Mouse (Mus musculus): Measurements from ENCODE around the gene Lce1m. TPM values are rescaled to one million over a fixed set of nuclear protein-coding genes. Genes with fewer than 3 reads are reported as not detected.
"Not testable (repeated sequence)": the region's sequence is repeated elsewhere in the genome, so short reads cannot be mapped to it uniquely, and the experiment has no call there.

The Lce1m gene
- polyA plus RNA-seq (2016; fragmentation: Nextera tagmentation; extraction: Ambion mirVana): not detected in 2 replicates

DNA sequence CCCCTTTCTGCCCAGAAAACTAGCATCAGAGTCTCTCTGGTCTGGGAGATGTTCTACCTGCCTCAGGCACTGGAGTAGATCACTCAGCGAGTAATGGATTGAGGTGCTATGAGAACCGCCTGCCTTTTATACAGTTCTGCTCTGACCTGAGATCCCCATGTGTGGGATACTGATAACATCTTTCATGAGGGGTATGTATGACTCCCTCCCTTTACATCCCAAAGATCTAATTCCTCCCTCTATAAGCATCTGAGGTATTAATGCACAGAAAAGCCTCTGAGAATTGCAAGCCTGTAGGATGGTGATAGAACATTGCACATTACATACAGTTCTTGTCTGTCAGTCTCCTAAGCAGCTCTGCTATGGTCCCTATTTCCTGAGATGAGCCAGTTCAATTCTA is at the start of gene Lce1m:
TSS of gene Lce1m (minus strand) at position 101 of the 400 bp plus-strand sequence.
- no peak for ATAC-seq (ENCODE audit: low FRiP score, low read depth)
- H3K36me3 ChIP-seq: no peaks in the 10 kb centered on the region

DNA sequence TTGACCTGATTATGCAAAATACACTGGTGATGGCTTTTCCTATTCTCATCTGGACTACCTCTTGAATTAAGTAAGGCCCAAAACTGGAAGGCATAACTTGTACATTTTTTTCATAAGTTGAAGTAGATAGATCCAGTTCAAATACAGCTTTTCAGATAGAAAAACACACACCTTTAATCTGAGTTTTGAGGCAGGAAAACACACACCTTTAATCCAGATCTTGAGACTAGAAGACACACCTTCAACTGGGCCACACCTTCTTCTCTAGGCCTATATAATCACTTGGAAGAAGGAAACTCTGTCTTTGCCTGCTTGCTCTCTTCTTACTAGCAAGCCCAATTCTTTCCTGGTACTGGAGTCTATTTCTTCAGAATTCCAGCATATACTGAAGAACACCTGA is 49.7 kb upstream of the Lce1m start, which contains the start of gene Gm4858:
TSS of gene Gm4858 (plus strand) at position 301 of the 400 bp plus-strand sequence.
- not testable (repeated sequence) for H3K27ac ChIP-seq (replicated peaks); H3K9me3 ChIP-seq; H3K4me1 ChIP-seq; H3K36me3 ChIP-seq; H3K9ac ChIP-seq (replicated peaks); H3K4me2 ChIP-seq (replicated peaks); H3K4me3 ChIP-seq; H3K27me3 ChIP-seq; ATAC-seq (ENCODE audit: low FRiP score, low read depth)

More for the DNA sequence above, at the start of gene Lce1m:
- H3K27me3 ChIP-seq: peaks cover 5% of the 10 kb centered on the region; the same call in 1 of the 2 replicates
- no peaks in the 10 kb centered on the region for H3K9me3 ChIP-seq
- H3K4me1 ChIP-seq: peaks cover 12% of the 10 kb centered on the region
- WGBS: 87% methylated on average over 2 of the region's 2 CpGs
- H3K4me2 ChIP-seq (replicated peaks): no peak within 1 kb of the TSS
- no peak within 1 kb of the TSS for H3K27ac ChIP-seq (replicated peaks)
- no peak within 1 kb of the TSS for H3K9ac ChIP-seq (replicated peaks)
- no peak within 1 kb of the TSS for H3K4me3 ChIP-seq

DNA sequence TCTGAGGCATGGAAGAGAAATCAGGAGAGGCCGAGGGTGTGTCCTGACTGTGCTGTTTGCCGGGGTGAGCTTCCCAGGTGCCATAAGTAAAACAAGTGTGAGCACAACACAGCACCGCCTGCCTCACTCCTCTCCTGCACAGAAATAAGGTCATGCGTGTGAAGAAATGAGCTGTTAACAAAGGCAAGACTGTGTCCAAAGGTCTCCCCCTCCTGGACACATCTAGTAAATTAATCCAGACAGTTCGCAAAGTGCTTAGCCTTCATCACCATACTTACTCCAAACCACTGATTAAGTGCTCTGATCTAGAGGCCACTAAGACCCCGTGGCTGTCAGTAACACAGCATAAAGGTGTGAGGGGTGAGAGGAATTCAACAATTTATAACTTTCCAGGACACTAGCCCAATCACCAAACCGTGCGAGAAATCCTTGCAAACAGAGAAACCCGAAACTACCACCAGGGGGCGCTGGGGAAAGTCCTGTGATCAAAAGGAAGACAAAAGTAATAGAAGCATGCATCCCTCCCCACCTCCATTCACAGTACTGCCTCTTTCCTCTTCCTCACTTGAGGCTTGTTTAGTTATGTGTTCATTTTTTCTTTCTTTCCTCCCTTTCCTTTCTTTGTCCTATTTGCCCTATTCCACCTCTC is 34.1 kb upstream of the Lce1m start:
- Histone ChIP-seq H3K27ac (replicated peaks) (no peak overlapping the region), H3K36me3 (no peaks in the 10 kb centered on the region), H3K9me3 (no peaks in the 10 kb centered on the region), H3K4me1 (no peaks in the 10 kb centered on the region), H3K9ac (replicated peaks) (no peak overlapping the region), H3K27me3 (no peaks in the 10 kb centered on the region), H3K4me2 (replicated peaks) (no peak overlapping the region), H3K4me3 (no peak overlapping the region)
- 56% methylated on average over 10 of the region's 10 CpGs for WGBS
- no peak for ATAC-seq (ENCODE audit: low FRiP score, low read depth)

DNA sequence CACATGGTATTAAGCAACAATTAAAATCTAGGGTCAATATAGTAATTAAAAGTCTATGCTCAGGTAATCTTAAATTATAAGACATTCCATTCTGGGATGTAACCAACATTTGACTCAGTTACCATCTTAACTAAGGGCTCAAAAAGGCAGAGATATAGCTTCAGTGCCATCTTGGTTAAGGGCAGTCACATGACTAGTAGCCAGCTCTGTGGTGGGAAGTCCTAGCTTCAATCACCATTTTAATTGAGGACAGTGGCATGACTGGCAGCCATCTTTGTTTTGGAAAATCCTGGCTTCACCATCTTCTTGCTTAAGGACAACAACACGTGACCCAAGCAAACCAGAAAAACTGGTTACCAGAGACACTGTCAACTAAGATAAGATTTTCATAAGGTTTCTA is 31.3 kb upstream of the Lce1m start:
- Histone ChIP-seq H3K27me3 (no peaks in the 10 kb centered on the region), H3K4me2 (replicated peaks) (no peak overlapping the region), H3K9me3 (no peaks in the 10 kb centered on the region), H3K36me3 (no peaks in the 10 kb centered on the region), H3K9ac (replicated peaks) (no peak overlapping the region), H3K27ac (replicated peaks) (no peak overlapping the region), H3K4me1 (no peaks in the 10 kb centered on the region), H3K4me3 (no peak overlapping the region)
- 87% methylated on average over 1 of the region's 1 CpGs for WGBS
- no peak for ATAC-seq (ENCODE audit: low FRiP score, low read depth)

DNA sequence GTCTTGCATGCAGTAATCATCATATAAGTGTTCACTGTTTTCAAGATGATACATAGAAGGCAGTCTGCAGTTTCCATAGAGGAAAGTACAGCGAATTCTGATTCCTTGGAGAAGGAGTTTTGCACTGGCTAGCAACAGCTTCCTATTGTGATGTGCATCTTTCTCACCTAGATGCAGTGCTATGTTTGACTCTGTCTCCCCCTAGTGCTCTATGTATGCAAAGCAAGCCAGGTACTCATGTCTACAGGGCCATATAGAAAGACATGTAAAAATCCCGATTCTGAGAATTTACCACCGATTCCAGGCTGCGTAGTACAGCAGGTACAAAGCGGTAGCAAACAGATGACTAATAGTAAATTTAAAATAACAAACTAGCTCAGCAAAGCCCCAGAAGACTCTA is 12.6 kb upstream of the Lce1m start:
- Histone ChIP-seq H3K27ac (replicated peaks) (no peak overlapping the region), H3K4me2 (replicated peaks) (no peak overlapping the region), H3K4me3 (no peak overlapping the region), H3K4me1 (no peaks in the 10 kb centered on the region), H3K9ac (replicated peaks) (no peak overlapping the region), H3K36me3 (no peaks in the 10 kb centered on the region), H3K9me3 (no peaks in the 10 kb centered on the region), H3K27me3 (no peaks in the 10 kb centered on the region)
- WGBS: 54% methylated on average over 5 of the region's 5 CpGs
- peak; percentile 91 for ATAC-seq (ENCODE audit: low FRiP score, low read depth)

DNA sequence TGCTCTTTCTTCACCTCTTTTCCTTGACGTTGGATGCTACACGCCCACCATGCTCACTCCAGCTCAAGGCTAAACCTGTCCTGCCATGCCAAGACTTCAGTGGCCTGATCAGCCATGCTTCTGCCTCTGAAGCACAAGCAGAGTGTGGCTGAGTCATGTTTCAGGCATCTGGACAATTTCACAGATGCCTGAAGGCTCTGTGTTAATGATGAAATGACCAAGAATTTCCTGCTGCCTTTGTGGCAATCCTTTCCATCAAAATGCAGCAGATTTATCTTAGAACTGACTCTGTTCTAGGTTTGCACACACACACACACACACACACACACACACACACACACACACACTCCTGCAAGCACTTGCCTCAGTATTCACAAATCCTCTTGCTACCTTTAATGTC is 6.6 kb upstream of the Lce1m start:
- H3K27ac ChIP-seq (replicated peaks): no peak overlapping the region
- no peaks in the 10 kb centered on the region for H3K36me3 ChIP-seq
- ATAC-seq (ENCODE audit: low FRiP score, low read depth): no peak
- H3K9ac ChIP-seq (replicated peaks): no peak overlapping the region
- no peaks in the 10 kb centered on the region for H3K9me3 ChIP-seq
- H3K4me3 ChIP-seq: no peak overlapping the region
- no peaks in the 10 kb centered on the region for H3K4me1 ChIP-seq
- H3K4me2 ChIP-seq (replicated peaks): no peak overlapping the region
- 89% methylated on average over 2 of the region's 2 CpGs for WGBS
- no peaks in the 10 kb centered on the region for H3K27me3 ChIP-seq

DNA sequence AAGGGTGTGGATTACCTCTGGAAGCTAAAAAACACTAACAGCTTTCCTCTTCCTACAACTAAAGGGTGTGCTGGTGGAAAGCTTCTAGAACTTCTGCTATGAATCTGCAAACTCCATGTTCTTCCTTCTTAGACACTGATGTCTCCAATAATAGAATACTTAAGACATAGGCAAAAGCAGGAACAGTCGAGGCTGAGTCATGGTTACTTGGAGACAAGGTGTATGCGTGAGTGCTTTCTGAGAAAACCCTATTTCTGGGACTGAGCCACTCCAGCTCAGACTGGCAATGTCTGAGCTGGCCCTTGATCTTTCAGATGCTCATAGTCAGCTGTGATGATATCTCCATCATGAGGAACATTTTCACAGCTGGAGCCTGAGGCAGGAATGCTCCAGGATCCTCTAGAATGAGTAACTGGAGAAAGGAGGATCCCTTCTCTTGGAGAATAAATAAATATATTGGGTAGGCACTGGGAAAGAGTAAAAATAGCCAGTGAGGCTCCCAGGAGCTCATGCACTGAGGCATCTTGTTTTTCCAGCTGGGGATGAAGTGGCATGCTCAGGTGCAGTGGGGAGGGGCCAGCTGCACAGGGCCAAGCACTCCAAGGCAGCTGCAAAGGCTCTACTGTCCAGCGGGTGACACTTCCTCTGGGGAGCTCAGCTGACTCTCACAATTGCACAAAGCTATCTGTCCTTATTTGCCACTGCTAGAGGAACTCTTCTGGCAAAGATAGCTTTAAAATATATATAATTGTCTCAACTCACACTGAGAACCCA is 4.7 kb upstream of the Lce1m start:
- no peak overlapping the region for H3K9ac ChIP-seq (replicated peaks)
- no peak for ATAC-seq (ENCODE audit: low FRiP score, low read depth)

DNA sequence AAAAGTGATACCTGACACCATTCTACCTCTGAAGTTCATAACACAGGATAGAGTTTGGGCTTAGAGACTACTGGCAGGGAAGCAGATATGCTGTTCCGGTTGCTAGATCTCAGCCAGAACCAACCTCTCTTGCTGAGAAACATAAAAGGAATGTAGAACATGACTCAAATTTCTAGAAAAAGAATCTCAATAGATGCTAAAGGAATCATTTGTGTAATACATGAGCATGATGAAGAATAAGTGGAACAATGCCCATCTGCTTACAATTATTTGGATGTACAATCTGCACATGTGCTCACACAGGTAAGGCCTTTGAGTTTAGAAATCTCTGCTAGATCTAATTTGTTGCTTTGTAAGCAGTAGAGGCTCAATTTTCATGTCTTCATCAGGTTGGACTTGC is 2.3 kb upstream of the Lce1m start:
- no peak overlapping the region for H3K4me2 ChIP-seq (replicated peaks)
- no peaks in the 10 kb centered on the region for H3K9me3 ChIP-seq
- H3K27ac ChIP-seq (replicated peaks): no peak overlapping the region
- peaks cover 5% of the 10 kb centered on the region; the same call in 1 of the 2 replicates for H3K27me3 ChIP-seq
- H3K4me1 ChIP-seq: no peaks in the 10 kb centered on the region
- WGBS: 86% methylated on average over 1 of the region's 1 CpGs
- no peaks in the 10 kb centered on the region for H3K36me3 ChIP-seq
- H3K4me3 ChIP-seq: no peak overlapping the region
- H3K9ac ChIP-seq (replicated peaks): no peak overlapping the region
- no peak for ATAC-seq (ENCODE audit: low FRiP score, low read depth)

More for the DNA sequence above, 4.7 kb upstream of the Lce1m start:
- Histone ChIP-seq H3K27ac (replicated peaks) (no peak overlapping the region), H3K9me3 (no peaks in the 10 kb centered on the region), H3K4me2 (replicated peaks) (no peak overlapping the region), H3K27me3 (no peaks in the 10 kb centered on the region), H3K4me1 (no peaks in the 10 kb centered on the region), H3K36me3 (no peaks in the 10 kb centered on the region), H3K4me3 (no peak overlapping the region)
- 80% methylated on average over 3 of the region's 3 CpGs for WGBS

DNA sequence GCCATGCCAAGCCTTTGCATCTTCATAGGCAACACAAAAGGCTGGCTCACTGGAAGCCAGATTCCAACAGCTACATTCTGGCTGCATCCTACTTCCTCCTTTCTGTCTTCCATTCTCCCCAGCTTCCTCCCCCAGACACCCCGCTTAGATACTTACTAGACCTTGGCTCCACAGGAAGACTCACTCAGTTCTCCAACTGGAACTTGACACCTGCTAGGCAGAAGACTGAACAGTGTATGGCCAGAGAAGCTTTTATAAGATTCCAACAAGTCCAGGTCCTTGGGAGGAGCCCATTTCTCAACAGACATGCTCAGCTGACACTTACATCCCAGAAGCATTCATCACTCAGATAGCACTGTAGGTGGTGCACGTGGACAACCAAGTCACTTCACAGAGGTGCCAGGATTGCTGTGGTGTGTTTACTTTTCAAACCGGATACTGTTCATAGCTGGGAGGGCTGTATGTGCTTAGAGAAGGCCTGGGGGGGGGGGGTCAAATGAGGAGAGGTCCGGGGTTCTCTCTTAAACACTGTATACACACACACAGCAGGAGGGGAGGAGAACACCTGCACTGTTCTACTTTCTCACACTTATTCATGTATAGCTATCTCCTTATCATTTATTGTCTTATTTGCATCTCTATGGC is 3.3 kb downstream of the Lce1m start, which contains the start of gene Crct1:
TSS of gene Crct1 (minus strand) at position 228 of the 645 bp plus-strand sequence.
- Histone ChIP-seq H3K9me3 (no peaks in the 10 kb centered on the region), H3K9ac (replicated peaks) (peak within 1 kb of the TSS; percentile 53), H3K27ac (replicated peaks) (peak within 1 kb of the TSS; percentile 42; the same call in 1 of the 2 replicates), H3K4me3 (peak within 1 kb of the TSS; percentile 52), H3K36me3 (no peaks in the 10 kb centered on the region), H3K4me1 (peaks cover 12% of the 10 kb centered on the region), H3K4me2 (replicated peaks) (peak within 1 kb of the TSS; percentile 71), H3K27me3 (peaks cover 5% of the 10 kb centered on the region; the same call in 1 of the 2 replicates)
- ATAC-seq (ENCODE audit: low FRiP score, low read depth): no peak; the same call in 1 of the 2 replicates
- WGBS: 42% methylated on average over 4 of the region's 4 CpGs

DNA sequence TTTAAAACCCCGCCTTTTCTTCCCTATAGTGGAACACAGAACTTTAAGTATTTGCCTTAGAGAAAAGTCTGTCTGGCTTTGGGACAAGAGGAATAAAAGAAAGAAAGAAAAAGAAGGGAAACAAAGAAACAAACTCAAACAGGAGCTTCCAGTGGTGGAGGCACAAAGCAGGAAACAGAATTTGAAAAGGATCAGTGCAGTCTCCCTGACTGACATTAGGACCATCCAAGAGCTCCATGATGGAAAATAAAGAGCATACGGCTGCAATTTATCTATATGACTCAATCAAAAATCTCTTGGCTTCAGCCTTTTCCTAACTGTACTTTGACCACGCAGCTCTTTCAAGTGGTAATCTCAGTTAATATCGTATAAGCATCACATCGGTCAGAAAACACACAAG is 4.0 kb downstream of the Lce1m start:
- peak; percentile 48; the same call in 1 of the 2 replicates for ATAC-seq (ENCODE audit: low FRiP score, low read depth)
- no peaks in the 10 kb centered on the region for H3K36me3 ChIP-seq
- peaks cover 5% of the 10 kb centered on the region; the same call in 1 of the 2 replicates for H3K27me3 ChIP-seq
- peaks cover 12% of the 10 kb centered on the region for H3K4me1 ChIP-seq
- no peaks in the 10 kb centered on the region for H3K9me3 ChIP-seq
- peak overlapping the region; percentile 52 for H3K4me3 ChIP-seq
- 21% methylated on average over 5 of the region's 5 CpGs for WGBS
- peak overlapping the region; percentile 53; the same call in 1 of the 2 replicates for H3K9ac ChIP-seq (replicated peaks)
- no peak overlapping the region for H3K27ac ChIP-seq (replicated peaks)
- peak overlapping the region; percentile 71 for H3K4me2 ChIP-seq (replicated peaks)

DNA sequence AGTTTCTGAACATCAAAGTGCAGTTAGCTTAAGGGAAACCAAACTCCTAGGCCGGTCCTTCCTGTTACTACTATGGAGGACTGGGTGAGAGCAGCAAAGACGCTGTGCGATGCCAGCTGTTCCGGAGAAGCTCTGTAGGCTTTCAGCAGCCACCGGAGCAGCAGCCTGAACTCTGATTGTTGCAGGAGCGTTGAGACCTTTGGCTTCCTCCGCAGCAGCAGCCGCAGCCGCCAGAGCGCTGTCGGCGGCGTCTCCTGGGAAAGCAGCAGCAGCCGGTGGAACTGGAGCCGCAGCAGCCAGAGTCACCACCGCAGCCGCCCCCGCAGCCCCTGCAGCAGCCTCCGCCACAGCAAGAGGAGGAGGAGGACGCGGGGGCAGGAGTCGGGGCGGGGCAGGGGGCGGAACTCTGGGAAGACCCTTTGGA is 4.5 kb downstream of the Lce1m start:
- Histone ChIP-seq H3K4me1 (peaks cover 12% of the 10 kb centered on the region), H3K4me3 (peak overlapping the region; percentile 52), H3K9ac (replicated peaks) (peak overlapping the region; percentile 53), H3K9me3 (no peaks in the 10 kb centered on the region), H3K36me3 (no peaks in the 10 kb centered on the region), H3K27me3 (peaks cover 5% of the 10 kb centered on the region; the same call in 1 of the 2 replicates), H3K27ac (replicated peaks) (peak overlapping the region; percentile 42; the same call in 1 of the 2 replicates), H3K4me2 (replicated peaks) (peak overlapping the region; percentile 71)
- WGBS: under 1% methylated on average over 24 of the region's 24 CpGs
- ATAC-seq (ENCODE audit: low FRiP score, low read depth): peak; percentile 94

DNA sequence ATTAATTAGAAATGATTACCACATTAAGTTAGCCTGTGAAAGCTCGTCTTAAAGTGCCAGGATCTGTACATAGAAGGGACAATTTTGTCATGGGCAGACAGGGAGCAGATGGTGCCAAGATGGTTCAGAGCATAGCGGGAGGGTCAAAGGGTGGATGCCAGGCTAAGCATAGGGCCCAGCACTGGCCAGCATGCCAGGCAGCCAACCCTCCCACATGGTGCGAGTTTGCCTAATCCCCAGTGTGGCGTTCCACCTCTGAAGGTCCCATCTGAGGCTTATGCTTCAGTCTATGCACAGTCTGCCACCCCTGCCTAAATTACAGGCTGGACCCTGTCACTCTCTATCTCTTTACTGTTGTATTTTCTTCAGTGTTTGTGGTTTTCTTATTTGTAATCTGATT is 16.0 kb downstream of the Lce1m start:
- Histone ChIP-seq H3K36me3 (no peaks in the 10 kb centered on the region), H3K4me3 (no peak overlapping the region), H3K4me1 (no peaks in the 10 kb centered on the region), H3K27me3 (no peaks in the 10 kb centered on the region), H3K4me2 (replicated peaks) (no peak overlapping the region), H3K9ac (replicated peaks) (no peak overlapping the region), H3K27ac (replicated peaks) (no peak overlapping the region), H3K9me3 (no peaks in the 10 kb centered on the region)
- no peak for ATAC-seq (ENCODE audit: low FRiP score, low read depth)
- WGBS: 65% methylated on average over 4 of the region's 4 CpGs

Measured in midbrain, embryonic 12.5 days (tissue).